ENCODE assay signal across 11 mouse cellular contexts in genomic region chr1:181084021-181084420, GRCm38 (mm10). TPM values are rescaled to one million over a fixed set of nuclear protein-coding genes. Genes with fewer than 3 reads are reported as not detected.
DNase-seq lines count a peak whose midpoint lies in the region; ATAC-seq and TF ChIP-seq lines count a peak whose summit lies in the region.
"Had no signal": no experiment of that assay in that cellular context is flagged by ENCODE, and none has a peak within 500 bp of the region (broad histone marks: within the 10 kb centered on the region; RNA-seq: fewer than 3 reads in every experiment).

No protein-coding gene starts in this region.

- no peak overlapping the region for H3K4me3 ChIP-seq in layer of hippocampus, adult 2 months
- H3K4me3 ChIP-seq: heart, embryonic 12.5 days; limb, embryonic 12.5 days had no signal

- ATAC-seq in erythroblast, adult 5-6 weeks (replicated peaks; ENCODE audit: low FRiP score, poor library complexity, severe bottlenecking): no peak

- TF ChIP-seq CTCF in layer of hippocampus, adult 2 months (conservative IDR thresholded peaks at IDR 0.05): no peak

- H3K27ac ChIP-seq in layer of hippocampus, adult 2 months: no peak overlapping the region
- H3K27ac ChIP-seq: limb, embryonic 12.5 days had no signal

- DNase-seq in kidney, adult 9 months: peak; percentile 7
- no peak for DNase-seq in kidney, adult 8-10 months
- peak; percentile 73 for DNase-seq in ES-CJ7 (ENCODE audit: low read depth, low spot score)
- peak; percentile 42 for DNase-seq in c-Kit-positive CD71-negative TER-119-negative erythroid progenitor cells, embryonic 14.5 days (ENCODE audit: low read depth)
- DNase-seq in kidney, postnatal 4 days: peak; percentile 46 to 57
- DNase-seq in cerebellum, postnatal 10 days: no peak
- no peak for DNase-seq in layer of hippocampus, adult 2 months (ENCODE audit: low spot score in 2 of 2)
- DNase-seq: adrenal gland, postnatal 36 days had no signal

RNA-seq across cellular contexts. Expression of gene 9130409I23Rik, which starts 33.0 kb away (rescaled TPM):
- total RNA-seq in erythroblast, adult 5-6 weeks (2015; ENCODE audit: low replicate concordance): not detected in 2 replicates
- total RNA-seq in erythroblast, adult 5-6 weeks (2017; ENCODE audit: low replicate concordance): not detected in 2 replicates
- total RNA-seq in layer of hippocampus, adult 2 months (2021): under 1 TPM in 1 of 2 experiments, not detected in 1; 0.17 TPM
- total RNA-seq: adrenal gland, postnatal 36 days had no signal

RNA-seq across cellular contexts. Expression of gene Nvl, which starts 60.0 kb away (rescaled TPM):
- 6.5 and 12.7 TPM in 2 replicates for total RNA-seq in erythroblast, adult 5-6 weeks (2015; ENCODE audit: low replicate concordance)
- total RNA-seq in erythroblast, adult 5-6 weeks (2017; ENCODE audit: low replicate concordance): 10.1 and 11.4 TPM in 2 replicates
- total RNA-seq in layer of hippocampus, adult 2 months (2021): 10 to 100 TPM; 34.4 to 34.7 TPM

Comparison
In these comparisons a context has a peak if more than half of its experiments do, and no peak if none do; other contexts are left out.
1. DNase-seq: peak in kidney, adult 9 months (single experiment), ES-CJ7 (single experiment), c-Kit-positive CD71-negative TER-119-negative erythroid progenitor cells, embryonic 14.5 days (single experiment) and kidney, postnatal 4 days (2 of 2); none in kidney, adult 8-10 months (0 of 2), cerebellum, postnatal 10 days (0 of 2) and layer of hippocampus, adult 2 months (0 of 2).